Mouse (Mus musculus): ENCODE data around the gene Ikzf2. TPM values are rescaled to one million over a fixed set of nuclear protein-coding genes. Genes with fewer than 3 reads are reported as not detected.

Ikzf2 gene
- polyA plus RNA-seq, 1 experiment from 2014 or later, result 5.4 TPM

DNA sequence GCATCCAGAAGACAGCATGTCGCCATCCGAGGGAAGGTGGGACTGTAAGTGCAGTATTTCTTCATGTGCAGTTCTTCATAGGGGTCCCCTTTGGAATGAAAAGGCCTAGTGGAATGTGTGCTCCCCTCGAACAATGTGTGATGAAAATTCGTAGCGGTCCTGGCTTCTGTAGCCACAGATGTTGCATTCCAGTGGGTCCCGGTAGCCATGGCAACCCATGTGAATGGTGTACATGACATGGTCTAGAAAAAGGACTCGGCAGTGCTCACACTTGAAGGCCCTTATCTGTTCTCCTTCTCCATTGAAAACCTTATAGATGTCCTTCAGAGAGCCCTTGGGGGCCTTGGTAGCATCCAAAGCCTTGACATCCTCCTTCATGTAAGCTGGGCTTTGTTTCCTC lies 148.4 kb downstream of the Ikzf2 start:
- Histone ChIP-seq H3K4me1 (no peaks in the 10 kb centered on the region), H3K4me2 (replicated peaks) (no peak overlapping the region), H3K4me3 (replicated peaks) (no peak overlapping the region), H3K27ac (replicated peaks) (no peak overlapping the region), H3K27me3 (no peaks in the 10 kb centered on the region), H3K9ac (no peak overlapping the region), H3K36me3 (0 out of 2 replicates have a peak, but pooled peaks cover 8% of the 10 kb centered on the region), H3K9me3 (replicated peaks) (no peaks in the 10 kb centered on the region)
- 70% methylated on average over 7 of the region's 7 CpGs for WGBS
- ATAC-seq (ENCODE audit: insufficient number of reproducible peaks, low FRiP score, low TSS enrichment, low read depth), result no peak

DNA sequence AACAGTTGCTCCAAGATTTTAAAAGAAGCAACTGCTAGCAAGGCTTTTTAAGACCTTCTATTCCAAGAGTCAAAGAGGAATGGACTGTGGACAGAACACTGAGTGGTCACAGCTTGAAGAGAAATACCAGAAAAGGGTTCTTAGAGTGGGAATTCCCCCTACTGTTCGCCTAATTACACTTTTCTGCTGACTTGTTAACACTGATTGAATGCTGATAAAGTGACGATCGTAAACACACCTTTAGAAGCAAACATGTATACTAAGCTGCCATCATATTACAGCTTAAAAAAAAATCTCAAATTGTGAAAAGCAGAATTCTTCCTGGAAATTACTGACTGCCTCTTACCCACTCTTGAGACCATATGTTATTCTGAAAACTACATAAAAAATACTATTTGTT lies 149.4 kb downstream of the Ikzf2 start:
- no peak overlapping the region for H3K4me3 ChIP-seq (replicated peaks)
- no peaks in the 10 kb centered on the region for H3K4me1 ChIP-seq
- H3K27me3 ChIP-seq, result no peaks in the 10 kb centered on the region
- H3K27ac ChIP-seq (replicated peaks), result no peak overlapping the region
- no peak for ATAC-seq (ENCODE audit: insufficient number of reproducible peaks, low FRiP score, low TSS enrichment, low read depth)
- H3K9ac ChIP-seq, result no peak overlapping the region
- no peaks in the 10 kb centered on the region for H3K9me3 ChIP-seq (replicated peaks)
- H3K4me2 ChIP-seq (replicated peaks), result no peak overlapping the region
- H3K36me3 ChIP-seq, result 0 out of 2 replicates have a peak, but pooled peaks cover 8% of the 10 kb centered on the region
- 55% methylated on average over 3 of the region's 3 CpGs for WGBS

DNA sequence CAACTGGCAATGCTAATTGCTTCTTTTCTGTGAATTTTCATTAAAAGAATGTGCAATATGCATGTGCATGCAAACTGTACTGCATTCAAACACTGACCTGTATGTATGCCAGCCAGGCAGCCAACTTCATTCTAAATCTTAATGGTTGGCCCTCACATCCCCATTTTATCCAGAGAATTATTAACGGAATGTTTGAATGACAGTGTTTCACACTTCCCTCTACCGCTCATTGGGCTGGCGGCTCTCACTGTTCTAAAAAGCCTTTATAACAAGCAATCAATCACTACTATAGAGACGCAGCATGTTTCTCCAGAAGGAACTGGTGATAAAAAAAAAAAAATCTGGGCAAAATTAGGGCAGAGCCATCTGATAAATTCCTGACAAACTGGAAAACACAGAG lies 151.5 kb downstream of the Ikzf2 start:
- 80% methylated on average over 4 of the region's 4 CpGs for WGBS
- H3K9me3 ChIP-seq (replicated peaks), result no peaks in the 10 kb centered on the region
- 0 out of 2 replicates have a peak, but pooled peaks cover 8% of the 10 kb centered on the region for H3K36me3 ChIP-seq
- ATAC-seq (ENCODE audit: insufficient number of reproducible peaks, low FRiP score, low TSS enrichment, low read depth), result no peak
- no peak overlapping the region for H3K4me2 ChIP-seq (replicated peaks)
- H3K27me3 ChIP-seq, result no peaks in the 10 kb centered on the region
- H3K9ac ChIP-seq, result no peak overlapping the region
- H3K4me1 ChIP-seq, result no peaks in the 10 kb centered on the region
- no peak overlapping the region for H3K4me3 ChIP-seq (replicated peaks)
- no peak overlapping the region for H3K27ac ChIP-seq (replicated peaks)

DNA sequence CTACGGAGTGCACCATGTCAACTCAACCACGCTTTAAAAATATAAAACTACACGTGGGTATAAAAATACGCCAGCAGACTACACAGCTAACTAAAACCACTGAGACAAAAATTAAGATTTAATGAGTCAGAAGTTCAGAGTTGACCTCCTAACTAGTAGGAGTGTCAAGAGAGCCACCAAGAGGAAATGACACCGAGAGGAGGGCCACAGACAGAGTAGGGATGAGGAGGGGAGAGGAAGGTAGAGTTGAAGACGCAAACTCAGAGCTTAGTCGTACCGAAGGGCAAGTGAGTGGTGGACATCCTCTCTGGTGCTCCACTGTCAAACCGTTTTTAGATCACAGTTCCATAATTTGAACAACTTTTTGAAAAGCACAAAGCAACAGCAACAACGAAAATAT lies 154.0 kb downstream of the Ikzf2 start:
- no peak for ATAC-seq (ENCODE audit: insufficient number of reproducible peaks, low FRiP score, low TSS enrichment, low read depth)
- WGBS, result 85% methylated on average over 10 of the region's 10 CpGs
- H3K4me3 ChIP-seq (replicated peaks), result no peak overlapping the region

DNA sequence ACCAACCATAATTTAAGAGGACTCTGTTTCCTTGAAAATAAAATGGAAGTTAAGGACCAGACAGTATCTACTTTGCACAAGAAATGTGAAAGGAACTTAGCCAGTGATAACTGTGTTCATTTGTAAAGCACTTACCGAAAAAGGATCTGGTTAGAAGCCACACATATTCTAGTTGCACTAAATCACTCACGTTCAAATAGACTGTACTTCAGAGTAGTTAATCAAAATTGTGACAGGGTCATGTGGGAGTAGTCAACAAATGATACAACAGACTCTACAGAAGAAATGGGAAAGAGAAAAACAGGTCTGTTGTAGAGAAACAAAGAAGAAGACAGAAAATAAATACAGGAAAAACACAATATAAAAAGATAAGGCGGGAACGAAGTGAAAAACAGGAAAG lies 158.3 kb downstream of the Ikzf2 start:
- H3K36me3 ChIP-seq, result no peaks in the 10 kb centered on the region
- H3K4me2 ChIP-seq (replicated peaks), result no peak overlapping the region
- no peak overlapping the region for H3K27ac ChIP-seq (replicated peaks)
- H3K4me1 ChIP-seq, result no peaks in the 10 kb centered on the region
- H3K9ac ChIP-seq, result no peak overlapping the region
- no peaks in the 10 kb centered on the region for H3K9me3 ChIP-seq (replicated peaks)
- H3K27me3 ChIP-seq, result no peaks in the 10 kb centered on the region
- WGBS, result 79% methylated on average over 4 of the region's 4 CpGs
- no peak for ATAC-seq (ENCODE audit: insufficient number of reproducible peaks, low FRiP score, low TSS enrichment, low read depth)
- no peak overlapping the region for H3K4me3 ChIP-seq (replicated peaks)

More for the DNA sequence above, 154.0 kb downstream of the Ikzf2 start:
- H3K9me3 ChIP-seq (replicated peaks), result no peaks in the 10 kb centered on the region
- H3K36me3 ChIP-seq, result no peaks in the 10 kb centered on the region
- no peak overlapping the region for H3K4me2 ChIP-seq (replicated peaks)
- H3K27ac ChIP-seq (replicated peaks), result no peak overlapping the region
- no peak overlapping the region for H3K9ac ChIP-seq
- H3K27me3 ChIP-seq, result no peaks in the 10 kb centered on the region
- no peaks in the 10 kb centered on the region for H3K4me1 ChIP-seq

DNA sequence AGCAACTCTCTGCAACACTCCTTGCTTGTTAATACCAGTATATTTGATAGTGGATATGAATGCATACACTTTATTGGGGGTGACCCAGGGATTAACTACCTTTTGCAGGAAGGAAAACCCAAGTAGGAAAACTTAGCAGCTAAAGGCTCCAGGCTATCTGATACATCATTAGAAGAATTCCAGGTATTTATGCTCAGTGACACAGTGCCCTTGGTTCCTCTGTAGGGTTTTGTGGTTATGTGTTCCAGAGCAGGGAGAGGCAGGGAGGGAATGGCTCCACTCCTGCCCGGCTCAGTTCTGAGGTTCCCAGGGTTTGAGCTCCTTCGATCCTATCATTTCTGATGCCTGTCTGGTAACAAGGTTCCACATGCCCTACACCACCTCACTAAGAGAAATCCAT lies 165.4 kb downstream of the Ikzf2 start:
- Histone ChIP-seq H3K4me3 (replicated peaks) (no peak overlapping the region), H3K4me2 (replicated peaks) (no peak overlapping the region), H3K27me3 (no peaks in the 10 kb centered on the region), H3K36me3 (no peaks in the 10 kb centered on the region), H3K9me3 (replicated peaks) (no peaks in the 10 kb centered on the region), H3K27ac (replicated peaks) (no peak overlapping the region), H3K9ac (no peak overlapping the region), H3K4me1 (no peaks in the 10 kb centered on the region)
- ATAC-seq (ENCODE audit: insufficient number of reproducible peaks, low FRiP score, low TSS enrichment, low read depth), result no peak
- 76% methylated on average over 2 of the region's 2 CpGs for WGBS

DNA sequence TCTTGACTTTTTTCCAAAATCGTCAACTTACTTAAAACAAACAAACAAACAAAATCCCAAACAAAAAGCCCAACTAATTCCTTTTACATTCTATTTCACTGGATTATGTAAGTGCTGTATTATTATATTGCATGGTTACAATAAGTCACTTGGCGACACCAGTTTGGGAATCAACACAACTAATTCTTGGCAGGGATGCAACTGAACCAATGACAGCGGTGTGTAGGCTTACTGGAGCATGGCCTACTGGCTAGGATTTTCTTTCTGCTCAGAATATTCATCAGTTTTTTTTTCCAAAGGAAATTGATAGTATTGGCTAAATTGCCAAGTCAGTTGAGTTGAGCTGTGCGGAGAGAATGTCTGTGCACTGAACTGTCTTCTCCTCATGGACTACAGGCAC lies 167.7 kb downstream of the Ikzf2 start:
- Histone ChIP-seq H3K4me2 (replicated peaks) (no peak overlapping the region), H3K4me1 (no peaks in the 10 kb centered on the region), H3K27me3 (no peaks in the 10 kb centered on the region), H3K4me3 (replicated peaks) (no peak overlapping the region), H3K9me3 (replicated peaks) (no peaks in the 10 kb centered on the region), H3K27ac (replicated peaks) (no peak overlapping the region), H3K36me3 (no peaks in the 10 kb centered on the region), H3K9ac (no peak overlapping the region)
- 91% methylated on average over 4 of the region's 4 CpGs for WGBS
- ATAC-seq (ENCODE audit: insufficient number of reproducible peaks, low FRiP score, low TSS enrichment, low read depth), result no peak

DNA sequence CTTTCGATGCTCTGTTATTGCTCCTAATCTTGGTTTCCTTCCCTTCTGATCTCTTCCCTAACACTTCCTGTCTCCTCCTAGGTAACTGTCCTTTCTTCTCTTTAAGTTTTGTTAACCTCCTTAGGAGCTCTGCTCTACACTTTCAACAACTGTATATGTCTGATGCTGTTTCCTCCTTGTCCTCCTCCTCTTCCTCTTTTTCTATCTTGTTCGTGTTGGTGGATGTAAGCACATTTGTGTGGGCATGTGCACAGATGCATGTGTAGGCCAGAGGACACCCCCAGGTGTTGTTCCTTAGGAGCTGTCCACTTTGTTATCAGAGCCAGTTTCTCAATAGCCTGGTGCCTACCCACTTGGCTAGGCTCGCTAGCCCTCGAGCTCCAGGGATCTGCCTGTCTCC lies 169.0 kb downstream of the Ikzf2 start:
- 81% methylated on average over 4 of the region's 4 CpGs for WGBS
- no peaks in the 10 kb centered on the region for H3K9me3 ChIP-seq (replicated peaks)

DNA sequence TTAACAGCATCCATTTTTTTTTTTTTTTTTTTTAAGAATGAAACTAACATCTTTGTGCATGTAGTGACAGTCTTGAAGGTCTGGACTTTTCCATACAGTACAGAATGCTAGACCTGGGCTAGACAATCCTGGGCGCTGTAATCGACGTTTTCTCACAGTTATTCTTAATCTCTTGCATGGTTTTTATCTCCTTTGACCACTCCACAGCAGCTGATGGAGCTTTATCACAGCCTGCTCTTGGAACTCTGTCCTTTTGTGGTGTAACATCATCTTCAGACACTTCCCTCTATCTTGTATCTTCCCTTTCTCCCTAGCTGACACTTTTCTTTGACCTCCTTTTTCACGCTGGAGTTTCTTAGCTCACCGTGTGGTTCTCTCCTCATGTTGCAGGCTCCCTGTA lies 170.9 kb downstream of the Ikzf2 start:
- Histone ChIP-seq H3K27me3 (no peaks in the 10 kb centered on the region), H3K4me1 (no peaks in the 10 kb centered on the region), H3K4me3 (replicated peaks) (no peak overlapping the region), H3K27ac (replicated peaks) (no peak overlapping the region), H3K9me3 (replicated peaks) (no peaks in the 10 kb centered on the region), H3K9ac (no peak overlapping the region), H3K4me2 (replicated peaks) (no peak overlapping the region), H3K36me3 (no peaks in the 10 kb centered on the region)
- ATAC-seq (ENCODE audit: insufficient number of reproducible peaks, low FRiP score, low TSS enrichment, low read depth), result no peak
- WGBS, result 77% methylated on average over 5 of the region's 5 CpGs

More for the DNA sequence above, 169.0 kb downstream of the Ikzf2 start:
- no peak overlapping the region for H3K27ac ChIP-seq (replicated peaks)
- no peaks in the 10 kb centered on the region for H3K4me1 ChIP-seq
- ATAC-seq (ENCODE audit: insufficient number of reproducible peaks, low FRiP score, low TSS enrichment, low read depth), result no peak
- H3K4me2 ChIP-seq (replicated peaks), result no peak overlapping the region
- no peak overlapping the region for H3K9ac ChIP-seq
- no peaks in the 10 kb centered on the region for H3K27me3 ChIP-seq
- H3K36me3 ChIP-seq, result no peaks in the 10 kb centered on the region
- no peak overlapping the region for H3K4me3 ChIP-seq (replicated peaks)

DNA sequence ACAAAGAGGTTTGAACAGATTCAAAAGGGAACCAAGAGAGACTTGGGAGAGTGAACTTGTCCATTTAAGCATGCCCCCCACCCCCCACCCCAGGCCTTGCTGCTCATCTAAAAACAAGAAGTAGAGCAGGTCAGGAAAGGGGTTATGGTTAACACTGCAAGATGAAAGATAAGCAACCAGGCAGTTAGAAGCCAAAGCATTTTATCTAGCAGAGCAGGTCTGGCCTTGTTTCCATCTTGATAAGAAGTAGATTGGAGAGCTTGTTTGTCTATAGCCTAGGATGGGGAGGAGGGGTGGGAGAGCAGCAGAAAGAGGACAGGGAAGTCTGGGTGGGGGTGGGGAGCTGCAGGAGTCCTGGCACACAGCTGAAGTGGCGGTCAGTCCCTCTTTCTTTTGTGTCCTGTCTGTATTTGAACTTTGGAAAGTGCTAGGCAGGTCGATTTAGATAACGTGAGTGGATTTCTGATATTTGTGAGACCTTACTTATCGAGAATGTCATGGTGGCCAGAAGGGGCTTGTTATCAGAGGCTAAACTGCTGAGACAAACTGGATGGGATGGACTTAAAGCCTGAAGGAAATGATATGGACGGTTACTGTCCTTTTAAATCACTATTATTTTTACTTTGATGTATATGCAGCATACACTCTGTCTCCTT lies 173.3 kb downstream of the Ikzf2 start:
- Histone ChIP-seq H3K9ac (no peak overlapping the region), H3K27me3 (no peaks in the 10 kb centered on the region), H3K9me3 (replicated peaks) (no peaks in the 10 kb centered on the region), H3K36me3 (no peaks in the 10 kb centered on the region), H3K4me1 (no peaks in the 10 kb centered on the region), H3K4me2 (replicated peaks) (no peak overlapping the region), H3K27ac (replicated peaks) (no peak overlapping the region), H3K4me3 (replicated peaks) (no peak overlapping the region)
- no peak for ATAC-seq (ENCODE audit: insufficient number of reproducible peaks, low FRiP score, low TSS enrichment, low read depth)
- WGBS, result 48% methylated on average over 5 of the region's 5 CpGs

DNA sequence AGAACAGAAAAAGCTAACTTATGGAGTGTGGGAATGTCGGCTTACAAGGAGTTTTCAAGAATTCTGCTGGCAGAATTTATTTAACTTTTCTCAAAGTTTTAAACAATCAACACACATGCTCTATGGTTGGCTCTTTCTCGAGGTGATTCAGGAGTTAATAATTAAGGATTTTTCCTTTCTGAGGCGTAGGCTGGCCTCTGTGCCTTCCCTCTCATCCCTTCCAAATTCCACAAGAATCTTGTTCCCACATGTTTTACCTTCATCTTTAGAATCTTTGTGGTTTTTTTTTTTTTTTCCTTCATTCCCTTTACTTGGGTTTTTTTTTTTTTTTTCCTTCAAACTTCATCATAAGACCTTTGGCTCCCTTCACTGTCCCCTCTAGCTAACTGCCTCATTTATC lies 178.8 kb downstream of the Ikzf2 start:
- Histone ChIP-seq H3K27ac (replicated peaks) (no peak overlapping the region), H3K4me1 (no peaks in the 10 kb centered on the region), H3K36me3 (no peaks in the 10 kb centered on the region), H3K27me3 (no peaks in the 10 kb centered on the region), H3K9me3 (replicated peaks) (no peaks in the 10 kb centered on the region), H3K4me3 (replicated peaks) (no peak overlapping the region), H3K4me2 (replicated peaks) (no peak overlapping the region), H3K9ac (no peak overlapping the region)
- WGBS, result 33% methylated on average over 3 of the region's 3 CpGs
- ATAC-seq (ENCODE audit: insufficient number of reproducible peaks, low FRiP score, low TSS enrichment, low read depth), result no peak

DNA sequence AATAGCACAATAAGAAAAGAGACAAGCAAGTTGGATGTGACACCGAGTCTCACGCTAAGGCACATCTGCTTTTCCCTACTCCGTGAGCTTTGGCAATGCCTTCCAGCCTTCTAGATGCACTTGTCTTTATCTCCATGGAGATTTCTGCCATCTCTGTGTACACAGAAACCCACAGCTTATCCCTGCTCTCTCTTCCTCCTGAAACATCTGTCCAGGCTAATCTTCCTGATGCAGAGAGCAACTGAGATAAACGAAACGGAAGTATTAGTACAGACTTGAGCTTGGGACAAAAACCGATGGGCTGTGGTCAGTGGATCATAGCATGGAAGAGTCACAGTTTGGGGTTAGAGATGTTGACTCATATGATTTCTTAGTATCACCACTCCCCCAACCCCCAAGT lies 179.5 kb downstream of the Ikzf2 start:
- H3K4me3 ChIP-seq (replicated peaks), result no peak overlapping the region
- H3K4me1 ChIP-seq, result no peaks in the 10 kb centered on the region
- no peak overlapping the region for H3K4me2 ChIP-seq (replicated peaks)
- WGBS, result 87% methylated on average over 6 of the region's 6 CpGs
- ATAC-seq (ENCODE audit: insufficient number of reproducible peaks, low FRiP score, low TSS enrichment, low read depth), result no peak
- no peaks in the 10 kb centered on the region for H3K27me3 ChIP-seq
- H3K9me3 ChIP-seq (replicated peaks), result no peaks in the 10 kb centered on the region
- H3K36me3 ChIP-seq, result no peaks in the 10 kb centered on the region
- H3K9ac ChIP-seq, result no peak overlapping the region
- H3K27ac ChIP-seq (replicated peaks), result no peak overlapping the region

Data from embryonic facial prominence, embryonic 15.5 days (tissue).